Mouse (Mus musculus): ENCODE data around the gene Ell3. TPM values are rescaled to one million over a fixed set of nuclear protein-coding genes. Genes with fewer than 3 reads are reported as not detected.
A peak's percentile ranks its signal among the peaks of the same experiment; 100 is the strongest.

Gene Ell3
- polyA plus RNA-seq, 1 experiment from 2014 or later: 10.9 TPM

GRCm38 (mm10) chr2:121445117-121445516 lies 1.0 kb upstream of the Ell3 start:
- no peak overlapping the region for H3K4me3 ChIP-seq (replicated peaks)
- H3K27ac ChIP-seq: no peak overlapping the region
- peaks cover 12% of the 10 kb centered on the region for H3K4me1 ChIP-seq
- no peak overlapping the region for H3K9ac ChIP-seq
- no peaks in the 10 kb centered on the region for H3K27me3 ChIP-seq (replicated peaks)
- no peaks in the 10 kb centered on the region for H3K36me3 ChIP-seq
- H3K4me2 ChIP-seq: no peak overlapping the region
- no peaks in the 10 kb centered on the region for H3K9me3 ChIP-seq
- ATAC-seq (ENCODE audit: insufficient read depth, low FRiP score, low read depth): no peak
- WGBS: 80% methylated on average over 3 of the region's 3 CpGs

- no peaks in the 10 kb centered on the region for H3K9me3 ChIP-seq
- ATAC-seq (ENCODE audit: insufficient read depth, low FRiP score, low read depth): no peak
- H3K4me1 ChIP-seq: peaks cover 12% of the 10 kb centered on the region
- 14% methylated on average over 8 of the region's 8 CpGs for WGBS
- no peak overlapping the region for H3K9ac ChIP-seq
- H3K4me3 ChIP-seq (replicated peaks): peak overlapping the region; percentile 45
- H3K27me3 ChIP-seq (replicated peaks): no peaks in the 10 kb centered on the region
- no peak overlapping the region for H3K27ac ChIP-seq
- peak overlapping the region; percentile 87 for H3K4me2 ChIP-seq
- peaks cover 13% of the 10 kb centered on the region for H3K36me3 ChIP-seq
Observed at GRCm38 (mm10) chr2:121443068-121443349, 1.1 kb downstream of the Ell3 start.

GRCm38 (mm10) chr2:121442259-121443067 lies 1.6 kb downstream of the Ell3 start:
- Histone ChIP-seq H3K27ac (no peak overlapping the region), H3K27me3 (replicated peaks) (no peaks in the 10 kb centered on the region)
- WGBS: 1% methylated on average over 30 of the region's 30 CpGs

GRCm38 (mm10) chr2:121441800-121442199 lies 2.3 kb downstream of the Ell3 start:
- H3K9me3 ChIP-seq: no peaks in the 10 kb centered on the region
- peak overlapping the region; percentile 45 for H3K4me3 ChIP-seq (replicated peaks)
- H3K9ac ChIP-seq: no peak overlapping the region
- H3K27ac ChIP-seq: no peak overlapping the region
- H3K4me1 ChIP-seq: peaks cover 12% of the 10 kb centered on the region
- peak overlapping the region; percentile 87 for H3K4me2 ChIP-seq
- no peaks in the 10 kb centered on the region for H3K27me3 ChIP-seq (replicated peaks)
- 10% methylated on average over 11 of the region's 11 CpGs for WGBS
- ATAC-seq (ENCODE audit: insufficient read depth, low FRiP score, low read depth): peak; percentile 7; the same call in 1 of the 2 replicates
- H3K36me3 ChIP-seq: peaks cover 22% of the 10 kb centered on the region

More at GRCm38 (mm10) chr2:121442259-121443067, 1.6 kb downstream of the Ell3 start:
- peak overlapping the region; percentile 87 for H3K4me2 ChIP-seq
- peaks cover 12% of the 10 kb centered on the region for H3K4me1 ChIP-seq
- no peaks in the 10 kb centered on the region for H3K9me3 ChIP-seq
- H3K9ac ChIP-seq: peak overlapping the region; percentile 33; the same call in 1 of the 2 replicates
- H3K36me3 ChIP-seq: peaks cover 16% of the 10 kb centered on the region
- peak; percentile 91 for ATAC-seq (ENCODE audit: insufficient read depth, low FRiP score, low read depth)
- peak overlapping the region; percentile 45 for H3K4me3 ChIP-seq (replicated peaks)

GRCm38 (mm10) chr2:121440834-121441605 lies 3.1 kb downstream of the Ell3 start:
- 54% methylated on average over 5 of the region's 5 CpGs for WGBS
- Histone ChIP-seq H3K27me3 (replicated peaks) (no peaks in the 10 kb centered on the region), H3K36me3 (peaks cover 24% of the 10 kb centered on the region), H3K9me3 (no peaks in the 10 kb centered on the region), H3K4me2 (peak overlapping the region; percentile 87; the same call in 1 of the 2 replicates), H3K4me3 (replicated peaks) (no peak overlapping the region), H3K27ac (no peak overlapping the region), H3K9ac (no peak overlapping the region), H3K4me1 (peaks cover 12% of the 10 kb centered on the region)
- ATAC-seq (ENCODE audit: insufficient read depth, low FRiP score, low read depth): no peak

- H3K4me2 ChIP-seq: no peak overlapping the region
- no peaks in the 10 kb centered on the region for H3K9me3 ChIP-seq
- no peak overlapping the region for H3K9ac ChIP-seq
- WGBS: 75% methylated on average over 4 of the region's 4 CpGs
- H3K27me3 ChIP-seq (replicated peaks): no peaks in the 10 kb centered on the region
- peaks cover 34% of the 10 kb centered on the region for H3K36me3 ChIP-seq
- no peak overlapping the region for H3K4me3 ChIP-seq (replicated peaks)
- no peak for ATAC-seq (ENCODE audit: insufficient read depth, low FRiP score, low read depth)
- no peak overlapping the region for H3K27ac ChIP-seq
- H3K4me1 ChIP-seq: peaks cover 12% of the 10 kb centered on the region
Observed at GRCm38 (mm10) chr2:121439746-121440145, 4.3 kb downstream of the Ell3 start.

GRCm38 (mm10) chr2:121434854-121435253 lies 9.2 kb downstream of the Ell3 start:
- no peaks in the 10 kb centered on the region for H3K9me3 ChIP-seq
- no peak overlapping the region for H3K4me2 ChIP-seq
- H3K27ac ChIP-seq: no peak overlapping the region
- H3K9ac ChIP-seq: no peak overlapping the region
- no peaks in the 10 kb centered on the region for H3K4me1 ChIP-seq
- WGBS: 97% methylated on average over 1 of the region's 1 CpGs
- peaks cover 77% of the 10 kb centered on the region for H3K36me3 ChIP-seq
- H3K27me3 ChIP-seq (replicated peaks): no peaks in the 10 kb centered on the region
- no peak for ATAC-seq (ENCODE audit: insufficient read depth, low FRiP score, low read depth)
- no peak overlapping the region for H3K4me3 ChIP-seq (replicated peaks)

- no peak overlapping the region for H3K4me3 ChIP-seq (replicated peaks)
- no peak overlapping the region for H3K4me2 ChIP-seq
- peaks cover 41% of the 10 kb centered on the region; the same call in 1 of the 2 replicates for H3K36me3 ChIP-seq
- no peak for ATAC-seq (ENCODE audit: insufficient read depth, low FRiP score, low read depth)
- H3K27ac ChIP-seq: no peak overlapping the region
- H3K9ac ChIP-seq: no peak overlapping the region
- WGBS: 88% methylated on average over 2 of the region's 2 CpGs
- no peaks in the 10 kb centered on the region for H3K27me3 ChIP-seq (replicated peaks)
- no peaks in the 10 kb centered on the region for H3K9me3 ChIP-seq
- no peaks in the 10 kb centered on the region for H3K4me1 ChIP-seq
Observed at GRCm38 (mm10) chr2:121425890-121426289, 18.2 kb downstream of the Ell3 start.

GRCm38 (mm10) chr2:121423166-121423565 lies 20.9 kb downstream of the Ell3 start:
- Histone ChIP-seq H3K27ac (no peak overlapping the region), H3K4me3 (replicated peaks) (no peak overlapping the region), H3K9ac (no peak overlapping the region), H3K4me2 (no peak overlapping the region), H3K9me3 (no peaks in the 10 kb centered on the region), H3K36me3 (peaks cover 30% of the 10 kb centered on the region; the same call in 1 of the 2 replicates), H3K27me3 (replicated peaks) (no peaks in the 10 kb centered on the region), H3K4me1 (0 out of 2 replicates have a peak, but pooled peaks cover 10% of the 10 kb centered on the region)
- WGBS: 92% methylated on average over 2 of the region's 2 CpGs
- no peak for ATAC-seq (ENCODE audit: insufficient read depth, low FRiP score, low read depth)

GRCm38 (mm10) chr2:121418476-121418875 lies 25.6 kb downstream of the Ell3 start:
- peaks cover 20% of the 10 kb centered on the region; the same call in 1 of the 2 replicates for H3K36me3 ChIP-seq
- no peak overlapping the region for H3K27ac ChIP-seq
- WGBS: 77% methylated on average over 3 of the region's 3 CpGs

GRCm38 (mm10) chr2:121416356-121416755 lies 27.7 kb downstream of the Ell3 start:
- 80% methylated on average over 6 of the region's 6 CpGs for WGBS
- H3K27me3 ChIP-seq (replicated peaks): no peaks in the 10 kb centered on the region
- no peak overlapping the region for H3K27ac ChIP-seq
- peaks cover 24% of the 10 kb centered on the region; the same call in 1 of the 2 replicates for H3K4me1 ChIP-seq
- H3K4me2 ChIP-seq: peak overlapping the region; percentile 29
- no peaks in the 10 kb centered on the region for H3K9me3 ChIP-seq
- no peak overlapping the region; the same call in 1 of the 2 replicates for H3K4me3 ChIP-seq (replicated peaks)
- H3K9ac ChIP-seq: no peak overlapping the region
- H3K36me3 ChIP-seq: peaks cover 10% of the 10 kb centered on the region; the same call in 1 of the 2 replicates
- ATAC-seq (ENCODE audit: insufficient read depth, low FRiP score, low read depth): no peak

More at GRCm38 (mm10) chr2:121418476-121418875, 25.6 kb downstream of the Ell3 start:
- no peak overlapping the region for H3K4me3 ChIP-seq (replicated peaks)
- no peaks in the 10 kb centered on the region for H3K27me3 ChIP-seq (replicated peaks)
- H3K9me3 ChIP-seq: no peaks in the 10 kb centered on the region
- H3K4me2 ChIP-seq: no peak overlapping the region
- peaks cover 21% of the 10 kb centered on the region; the same call in 1 of the 2 replicates for H3K4me1 ChIP-seq
- no peak overlapping the region for H3K9ac ChIP-seq
- ATAC-seq (ENCODE audit: insufficient read depth, low FRiP score, low read depth): no peak

- WGBS: 70% methylated on average over 3 of the region's 3 CpGs
- no peak overlapping the region for H3K9ac ChIP-seq
- no peak for ATAC-seq (ENCODE audit: insufficient read depth, low FRiP score, low read depth)
- no peaks in the 10 kb centered on the region for H3K27me3 ChIP-seq (replicated peaks)
- H3K4me3 ChIP-seq (replicated peaks): peak overlapping the region; percentile 67
- H3K9me3 ChIP-seq: no peaks in the 10 kb centered on the region
- peaks cover 10% of the 10 kb centered on the region; the same call in 1 of the 2 replicates for H3K36me3 ChIP-seq
- no peak overlapping the region for H3K27ac ChIP-seq
- peaks cover 24% of the 10 kb centered on the region; the same call in 1 of the 2 replicates for H3K4me1 ChIP-seq
- H3K4me2 ChIP-seq: peak overlapping the region; percentile 65
Observed at GRCm38 (mm10) chr2:121415591-121415990, 28.5 kb downstream of the Ell3 start.

Measured in stomach, embryonic 15.5 days (tissue).